Mouse (Mus musculus) adrenal gland, postnatal 36 days (tissue): ENCODE data around the gene Bub3. TPM values are rescaled to one million over a fixed set of nuclear protein-coding genes. Genes with fewer than 3 reads are reported as not detected.
A peak's percentile ranks its signal among the peaks of the same experiment; 100 is the strongest.

Source experiments
- DNase-seq, 2 experiments: peaks; one replicate each; pipeline ENCODE4 v3.0.0; 2021; ENCODE audit warnings: mixed read lengths in 1 of 2
- total RNA-seq, 2 experiments: library from RNA; stranded (reverse); gene quantifications; 2 replicates each; pipeline ENCODE4 v1.2.3; 2021

Gene Bub3
- total RNA-seq, 2 experiments from 2014 or later: 74.7 to 79.1 TPM

GRCm38 (mm10) chr7:131556116-131556515 lies 3.9 kb upstream of the Bub3 start:
- DNase-seq: no peak

- peak in 1 of 2 experiments; percentile 12 for DNase-seq
Observed at GRCm38 (mm10) chr7:131556541-131557271, 3.3 kb upstream of the Bub3 start.

- DNase-seq: no peak
Observed at GRCm38 (mm10) chr7:131557751-131558150, 2.3 kb upstream of the Bub3 start.

GRCm38 (mm10) chr7:131560697-131561042 lies 648 bp downstream of the Bub3 start:
- DNase-seq: no peak

- DNase-seq: no peak
Observed at GRCm38 (mm10) chr7:131575246-131575645, 15.2 kb downstream of the Bub3 start.

GRCm38 (mm10) chr7:131582178-131582577 lies 22.2 kb downstream of the Bub3 start:
- no peak for DNase-seq

GRCm38 (mm10) chr7:131585551-131585950 lies 25.5 kb downstream of the Bub3 start:
- DNase-seq: no peak

GRCm38 (mm10) chr7:131597779-131598482 lies 37.9 kb downstream of the Bub3 start:
- DNase-seq: no peak

- peak; percentile 17 to 57 for DNase-seq
Observed at GRCm38 (mm10) chr7:131598483-131598824, 38.4 kb downstream of the Bub3 start.

GRCm38 (mm10) chr7:131602106-131602505 lies 42.1 kb downstream of the Bub3 start:
- DNase-seq: no peak

- no peak for DNase-seq
Observed at GRCm38 (mm10) chr7:131603186-131603585, 43.2 kb downstream of the Bub3 start.

- DNase-seq: no peak
Observed at GRCm38 (mm10) chr7:131604946-131605345, 44.9 kb downstream of the Bub3 start.

GRCm38 (mm10) chr7:131605481-131605880 lies 45.5 kb downstream of the Bub3 start:
- no peak for DNase-seq

- no peak for DNase-seq
Observed at GRCm38 (mm10) chr7:131608049-131608448, 48.0 kb downstream of the Bub3 start.

GRCm38 (mm10) chr7:131609677-131610076 lies 49.7 kb downstream of the Bub3 start:
- DNase-seq: no peak

Other genes starting within 250 kb of the Bub3 start
- not detected for gene Cuzd1, start 237.9 kb upstream of the Bub3 start, total RNA-seq
- gene Fam24b, start 230.7 kb upstream of the Bub3 start, total RNA-seq: not detected
- gene Fam24a, start 226.4 kb upstream of the Bub3 start, total RNA-seq: not detected
- 10 to 100 TPM; 12.0 to 16.8 TPM for gene 2310057M21Rik, start 197.5 kb upstream of the Bub3 start, total RNA-seq
- gene Pstk, start 189.1 kb upstream of the Bub3 start, total RNA-seq: 10 to 100 TPM; 19.8 to 21.1 TPM
- gene Ikzf5, start 149.7 kb upstream of the Bub3 start, total RNA-seq: 10 to 100 TPM; 28.6 to 32.7 TPM
- gene Acadsb, start 149.6 kb upstream of the Bub3 start, total RNA-seq: 100 to 1,000 TPM; 240 to 608 TPM
- gene Hmx3, start 17.4 kb upstream of the Bub3 start, total RNA-seq: not detected
- not detected for gene Hmx2, start 11.4 kb upstream of the Bub3 start, total RNA-seq